Mouse (Mus musculus) CH12.LX (cell line): ENCODE data around the gene Csmd2. TPM values are rescaled to one million over a fixed set of nuclear protein-coding genes. Genes with fewer than 3 reads are reported as not detected.

Experiments used
- DNase-seq: peaks from one replicate; pipeline ENCODE4 v3.0.0-alpha.2; 2013; ENCODE audit errors: extremely low read depth
- H3K27ac ChIP-seq: 2 replicates; pipeline ENCODE4 v1.5.1; 2012; ENCODE audit warnings: low read depth, mild to moderate bottlenecking, control low read depth, moderate library complexity; ENCODE audit not compliant: insufficient read depth
- H3K27me3 ChIP-seq: replicated peaks from 2 replicates; pipeline ENCODE3; 2012; ENCODE audit warnings: inconsistent platforms
- H3K36me3 ChIP-seq, 2 experiments: replicated peaks in 1 of 2; 2 replicates each; pipeline versions ENCODE3 to v1.6.1; 2012; ENCODE audit warnings: inconsistent platforms in 1 of 2, low read length in 1 of 2, mild to moderate bottlenecking in 1 of 2, mixed read lengths in 1 of 2, moderate library complexity in 1 of 2; ENCODE audit not compliant: control insufficient read depth in 1 of 2, insufficient read depth in 1 of 2
- H3K4me1 ChIP-seq, 2 experiments: 2 replicates each; pipeline ENCODE4 v1.6.1; 2012; ENCODE audit warnings: inconsistent platforms in 1 of 2, moderate library complexity in 1 of 2; ENCODE audit not compliant: insufficient read depth in 2 of 2, control insufficient read depth in 1 of 2
- H3K4me2 ChIP-seq: 2 replicates; pipeline ENCODE4 v1.6.1; 2012; ENCODE audit warnings: low read depth, mild to moderate bottlenecking, control low read depth; ENCODE audit not compliant: poor library complexity, insufficient read depth, severe bottlenecking
- H3K4me3 ChIP-seq, 3 experiments: fragments of 150-350 bp in 1 of 3; sonication (generic) in 1 of 3; replicated peaks in 1 of 3; 2 replicates each; pipeline versions ENCODE3 to v1.5.1; 2011 to 2012; ENCODE audit warnings: low read depth in 2 of 3, low read length in 2 of 3, mild to moderate bottlenecking in 2 of 3, moderate library complexity in 2 of 3, control low read depth in 1 of 3, improper control_type of control experiment in 1 of 3, inconsistent platforms in 1 of 3, mixed read lengths in 1 of 3; ENCODE audit not compliant: poor library complexity in 1 of 3
- H3K79me2 ChIP-seq: replicated peaks from 2 replicates; pipeline ENCODE4 v1.6.1; 2012; ENCODE audit warnings: mild to moderate bottlenecking, moderate library complexity; ENCODE audit not compliant: control insufficient read depth, poor library complexity, insufficient read depth, severe bottlenecking; ENCODE audit errors: extremely low read depth
- H3K9ac ChIP-seq: 2 replicates; pipeline ENCODE4 v1.6.1; 2012; ENCODE audit warnings: low read depth, mild to moderate bottlenecking, control low read depth, moderate library complexity; ENCODE audit not compliant: insufficient read depth
- H3K9me3 ChIP-seq: replicated peaks from 2 replicates; pipeline ENCODE3; 2012; ENCODE audit warnings: low read length, inconsistent platforms, mixed read lengths
- BHLHE40 ChIP-seq: IDR thresholded peaks from 2 replicates; pipeline ENCODE4 v1.6.1; 2011; ENCODE audit warnings: mild to moderate bottlenecking, low read depth, low read length, improper control_type of control experiment
- CHD1 ChIP-seq: IDR thresholded peaks from 2 replicates; pipeline ENCODE4 v1.6.1; 2012; ENCODE audit warnings: low read depth, low read length, improper control_type of control experiment, inconsistent platforms
- CHD2 ChIP-seq: IDR thresholded peaks from 2 replicates; pipeline ENCODE4 v1.6.1; 2011; ENCODE audit warnings: low read length, improper control_type of control experiment
- CTCF ChIP-seq, 2 experiments: IDR thresholded peaks in 1 of 2; conservative IDR thresholded peaks in 1 of 2; 2 replicates each; pipeline ENCODE4 v1.5.1; 2011 to 2012; ENCODE audit warnings: low read depth in 2 of 2, low read length in 2 of 2, improper control_type of control experiment in 1 of 2, inconsistent platforms in 1 of 2, mild to moderate bottlenecking in 1 of 2, moderate library complexity in 1 of 2
- EP300 ChIP-seq: IDR thresholded peaks from 2 replicates; pipeline ENCODE4 v1.6.1; 2011; ENCODE audit warnings: low read length, improper control_type of control experiment
- ETS1 ChIP-seq: conservative IDR thresholded peaks from 2 replicates; pipeline ENCODE4 v1.6.1; 2012; ENCODE audit warnings: low read depth, mild to moderate bottlenecking, inconsistent platforms, low read length, improper control_type of control experiment, moderate library complexity
- IRF4 ChIP-seq: IDR thresholded peaks from 2 replicates; pipeline ENCODE4 v1.6.1; 2014; ENCODE audit warnings: low read depth, mild to moderate bottlenecking, inconsistent platforms, low read length, improper control_type of control experiment
- JUN ChIP-seq: IDR thresholded peaks from 2 replicates; pipeline ENCODE4 v1.6.1; 2011; ENCODE audit warnings: low read depth, mild to moderate bottlenecking, low read length, improper control_type of control experiment, moderate library complexity; ENCODE audit not compliant: insufficient read depth
- JUND ChIP-seq: conservative IDR thresholded peaks from 2 replicates; pipeline ENCODE4 v1.6.1; 2011; ENCODE audit warnings: low read depth, low read length, improper control_type of control experiment
- KAT2A ChIP-seq: IDR thresholded peaks from 2 replicates; pipeline ENCODE4 v1.6.1; 2012; ENCODE audit warnings: low read length, improper control_type of control experiment, inconsistent platforms; ENCODE audit not compliant: insufficient replicate concordance
- MAFK ChIP-seq: IDR thresholded peaks from 2 replicates; pipeline ENCODE4 v1.6.1; 2011; ENCODE audit warnings: low read length, improper control_type of control experiment; ENCODE audit not compliant: insufficient replicate concordance
- MAX ChIP-seq: IDR thresholded peaks from 2 replicates; pipeline ENCODE4 v1.6.1; 2011; ENCODE audit warnings: low read length, improper control_type of control experiment
- MAZ ChIP-seq: IDR thresholded peaks from 2 replicates; pipeline ENCODE4 v1.6.1; 2012; ENCODE audit warnings: low read depth, mild to moderate bottlenecking, inconsistent platforms, low read length, improper control_type of control experiment, moderate library complexity
- MEF2A ChIP-seq: IDR thresholded peaks from 2 replicates; pipeline ENCODE4 v1.6.1; 2014; ENCODE audit warnings: low read depth, mild to moderate bottlenecking, inconsistent platforms, low read length, improper control_type of control experiment, borderline replicate concordance
- MXI1 ChIP-seq: IDR thresholded peaks from 2 replicates; pipeline ENCODE4 v1.6.1; 2011; ENCODE audit warnings: mild to moderate bottlenecking, low read depth, low read length, improper control_type of control experiment
- MYC ChIP-seq: IDR thresholded peaks from 2 replicates; pipeline ENCODE4 v1.6.1; 2011; ENCODE audit warnings: low read depth, mild to moderate bottlenecking, improper control_type of control experiment, low read length
- NELFE ChIP-seq: IDR thresholded peaks from 2 replicates; pipeline ENCODE4 v1.6.1; 2011; ENCODE audit warnings: low read depth, low read length, improper control_type of control experiment
- NRF1 ChIP-seq: IDR thresholded peaks from 2 replicates; pipeline ENCODE4 v1.6.1; 2014; ENCODE audit warnings: low read depth, mild to moderate bottlenecking, inconsistent platforms, low read length, improper control_type of control experiment, moderate library complexity
- PAX5 ChIP-seq: IDR thresholded peaks from 2 replicates; pipeline ENCODE4 v1.6.1; 2012; ENCODE audit warnings: low read length, inconsistent platforms, mixed read lengths
- SMC3 ChIP-seq: IDR thresholded peaks from 2 replicates; pipeline ENCODE4 v1.6.1; 2011; ENCODE audit warnings: low read depth, low read length, improper control_type of control experiment
- TCF12 ChIP-seq: IDR thresholded peaks from 2 replicates; pipeline ENCODE4 v1.6.1; 2014; ENCODE audit warnings: low read depth, mild to moderate bottlenecking, inconsistent platforms, low read length, improper control_type of control experiment
- UBTF ChIP-seq: IDR thresholded peaks from 2 replicates; pipeline ENCODE4 v1.6.1; 2012; ENCODE audit warnings: low read depth, mild to moderate bottlenecking, inconsistent platforms, low read length, improper control_type of control experiment, moderate library complexity
- USF1 ChIP-seq: IDR thresholded peaks from 2 replicates; pipeline ENCODE4 v1.6.1; 2014; ENCODE audit warnings: low read depth, mild to moderate bottlenecking, inconsistent platforms, low read length, improper control_type of control experiment
- ZC3H11A ChIP-seq: IDR thresholded peaks from 2 replicates; pipeline ENCODE4 v1.6.1; 2012; ENCODE audit warnings: low read depth, mild to moderate bottlenecking, inconsistent platforms, low read length, improper control_type of control experiment
- ZMIZ1 ChIP-seq: IDR thresholded peaks from 2 replicates; pipeline ENCODE4 v1.6.1; 2012; ENCODE audit warnings: low read depth, mild to moderate bottlenecking, inconsistent platforms, low read length, improper control_type of control experiment
- ZNF384 ChIP-seq: IDR thresholded peaks from 2 replicates; pipeline ENCODE4 v1.6.1; 2012; ENCODE audit warnings: low read depth, low read length, improper control_type of control experiment, inconsistent platforms
- dilution Hi-C: fragments of 300-500 bp; cut with MboI; formaldehyde crosslinking; loops from 2 replicates; pipeline ENCODE4 v1.14.3; 2020; ENCODE audit warnings: low sequenced_read_pairs; ENCODE audit not compliant: extremely low pct_unique_long_range_greater_than_20kb, extremely low pct_ligation_motif_present
- in situ Hi-C: fragments of 300-500 bp; cut with MboI; formaldehyde crosslinking; loops from 3 replicates; pipeline ENCODE4 v1.14.3; 2019; ENCODE audit warnings: low sequenced_read_pairs, low pct_ligation_motif_present, low pct_unique_long_range_greater_than_20kb, mixed read lengths
- polyA plus RNA-seq: library from polyadenylated mRNA; unstranded; fragments of >175 nt; gene quantifications from 2 replicates; pipeline ENCODE4 v1.2.1, GENCODE M21; 2012; ENCODE audit warnings: low read depth; ENCODE audit not compliant: insufficient read length
- total RNA-seq, 2 experiments: library from RNA; depleted of rRNA; stranded (reverse); fragments of 300-350 nt in 1 of 2; fragments of >200 nt in 1 of 2; gene quantifications; 2 replicates each; pipeline ENCODE4 v1.2.3; 2012 to 2014

The Csmd2 gene
- total and polyA plus RNA-seq, 3 experiments: 0.08 to 0.80 TPM; not detected in 1

- Histone ChIP-seq H3K9ac (no peak overlapping the region), H3K4me2 (no peak overlapping the region)
- in situ Hi-C loops: no loop called here
- TF ChIP-seq PAX5: no peak
- TF ChIP-seq SMC3: no peak
- TF ChIP-seq ZNF384: no peak
- TF ChIP-seq MYC: no peak
- TF ChIP-seq BHLHE40: no peak
- no peak for TF ChIP-seq MAFK
- no peak for TF ChIP-seq ETS1
- TF ChIP-seq ZMIZ1: no peak
- TF ChIP-seq CHD2: no peak
- no peak for TF ChIP-seq ZC3H11A
- no peak for TF ChIP-seq KAT2A
- TF ChIP-seq NELFE: no peak
- TF ChIP-seq JUND: no peak
- TF ChIP-seq USF1: no peak
- no peak for TF ChIP-seq NRF1
- TF ChIP-seq CHD1: no peak
- no peak for TF ChIP-seq MAZ
- TF ChIP-seq IRF4: no peak
- TF ChIP-seq UBTF: no peak
- TF ChIP-seq CTCF (conservative IDR thresholded peaks at IDR 0.05 in 1 of 2, IDR thresholded peaks at IDR 0.05 in 1 of 2; ENCODE audit: low read depth in 2 of 2, low read length in 2 of 2): no peak
- TF ChIP-seq, all 38 proteins: peak for 0
- DNase-seq: no peak
- H3K36me3 ChIP-seq: no peaks in the 10 kb centered on the region
- no peaks in the 10 kb centered on the region for H3K27me3 ChIP-seq
- H3K4me1 ChIP-seq: no peaks in the 10 kb centered on the region
- no peak overlapping the region for H3K4me3 ChIP-seq
- no peak overlapping the region for H3K27ac ChIP-seq
- H3K9me3 ChIP-seq: peaks cover 82% of the 10 kb centered on the region
- no peaks in the 10 kb centered on the region for H3K79me2 ChIP-seq
- dilution Hi-C loops: no loop called here
These were observed 79.5 kb downstream of the Csmd2 start for GRCm38 (mm10) chr4:128067189-128067588.

GRCm38 (mm10) chr4:128084466-128084865 is 96.8 kb downstream of the Csmd2 start:
- Histone ChIP-seq H3K9ac (no peak overlapping the region), H3K4me2 (no peak overlapping the region), H3K4me1 (no peaks in the 10 kb centered on the region), H3K36me3 (no peaks in the 10 kb centered on the region), H3K27me3 (no peaks in the 10 kb centered on the region), H3K27ac (no peak overlapping the region), H3K79me2 (no peaks in the 10 kb centered on the region), H3K9me3 (peaks cover 88% of the 10 kb centered on the region), H3K4me3 (no peak overlapping the region)
- in situ Hi-C loops (no loop called here), dilution Hi-C loops (no loop called here)
- no peak for DNase-seq
- TF ChIP-seq MEF2A (no peak), EP300 (no peak), TCF12 (no peak), MXI1 (no peak), MYC (no peak), UBTF (no peak), JUN (no peak), MAX (no peak)
